Mouse (Mus musculus): ENCODE measurements around the gene Pi4k2a.
A peak's percentile ranks its signal among the peaks of the same experiment; 100 is the strongest.

Pi4k2a gene

DNA sequence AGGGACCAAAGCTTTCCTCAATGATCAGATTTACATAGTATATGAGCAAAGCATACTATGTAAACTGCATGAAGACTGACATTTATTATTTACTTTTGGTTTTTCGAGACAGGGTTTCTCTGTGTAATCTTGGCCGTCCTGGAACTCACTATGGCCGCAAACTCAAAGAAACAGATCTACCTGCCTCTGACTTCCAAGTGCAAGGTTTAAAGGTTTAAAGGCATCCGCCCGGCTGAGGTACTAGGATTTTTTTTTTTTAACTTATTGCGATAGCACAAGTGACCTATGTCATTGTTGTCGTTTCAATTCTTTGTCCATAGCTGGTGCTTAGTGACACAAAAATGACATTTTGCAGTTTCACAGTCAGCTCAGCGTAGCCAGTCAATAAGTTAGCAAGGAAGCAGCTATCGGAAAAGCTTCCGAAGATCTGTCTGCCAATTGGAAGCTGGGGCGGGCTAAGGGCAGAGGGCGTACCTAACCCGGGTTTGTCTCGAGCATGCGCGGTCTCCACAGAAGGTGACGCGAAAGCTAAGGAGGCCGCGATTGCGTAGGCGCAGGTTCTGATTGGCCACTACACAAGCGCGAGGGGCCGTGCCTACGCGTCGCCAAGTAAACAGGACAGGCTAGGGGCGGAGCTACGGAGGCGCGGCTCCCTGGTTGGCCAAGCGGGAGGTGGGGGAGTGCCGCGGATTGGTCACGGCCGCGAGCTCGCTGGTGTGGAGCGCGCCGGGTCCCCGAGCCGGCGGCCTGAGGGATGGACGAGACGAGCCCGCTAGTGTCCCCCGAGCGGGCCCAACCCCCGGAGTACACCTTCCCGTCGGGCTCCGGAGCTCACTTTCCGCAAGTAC lies at the start of gene Pi4k2a:
TSS of gene Pi4k2a (plus strand) at position 723 of the 848 bp plus-strand sequence.
- DNase-seq: peak; percentile 100

- DNase-seq: peak; percentile 91
Measured at GRCm38 (mm10) chr19:42043988-42044387, 46.3 kb upstream of the Pi4k2a start.

DNA sequence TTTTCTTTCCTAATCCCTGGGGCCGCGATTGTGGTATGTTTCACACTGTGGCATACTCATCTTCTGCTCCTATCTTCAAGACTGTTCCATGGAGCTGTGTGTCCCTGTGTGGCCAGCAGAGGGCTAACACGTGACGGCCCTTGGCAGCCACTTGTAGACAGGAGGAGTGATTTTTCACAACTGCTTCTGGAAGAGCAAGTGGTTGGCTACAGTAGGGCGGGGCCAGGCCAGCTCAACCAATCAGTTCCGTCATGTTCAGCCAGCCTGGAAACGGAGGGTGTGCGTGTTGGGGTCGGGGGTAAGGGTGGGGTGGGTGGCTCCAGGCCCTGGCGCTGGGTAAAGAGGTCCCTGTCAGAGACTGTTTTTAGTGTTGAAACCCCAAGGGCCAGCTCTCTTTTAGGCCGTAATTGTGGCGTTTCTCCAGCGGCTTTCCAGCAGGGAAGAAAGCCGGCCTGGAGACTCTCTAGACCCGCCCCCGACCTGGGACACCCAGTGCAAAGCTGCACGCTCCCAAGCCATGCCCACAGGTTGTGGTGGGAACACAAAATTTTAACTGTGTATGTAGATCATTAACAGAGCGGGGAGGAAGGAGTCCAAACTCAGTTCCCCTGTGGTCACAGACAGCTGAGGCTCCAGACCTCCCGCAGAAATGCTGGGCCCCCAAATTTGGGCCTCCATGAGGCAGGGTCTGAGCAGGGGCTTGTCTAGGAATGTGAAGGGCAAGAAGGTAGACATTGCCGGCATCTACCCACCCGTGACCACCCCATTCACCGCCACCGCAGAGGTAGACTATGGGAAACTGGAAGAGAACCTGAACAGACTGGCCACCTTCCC lies 44.8 kb upstream of the Pi4k2a start, which contains the start of gene Hoga1:
TSS of gene Hoga1 (plus strand) at position 342 of the 834 bp plus-strand sequence.
- DNase-seq: peak; percentile 99

GRCm38 (mm10) chr19:42050251-42050650 lies 40.0 kb upstream of the Pi4k2a start:
- no peak for DNase-seq

GRCm38 (mm10) chr19:42051351-42051750 lies 38.9 kb upstream of the Pi4k2a start:
- no peak for DNase-seq

DNA sequence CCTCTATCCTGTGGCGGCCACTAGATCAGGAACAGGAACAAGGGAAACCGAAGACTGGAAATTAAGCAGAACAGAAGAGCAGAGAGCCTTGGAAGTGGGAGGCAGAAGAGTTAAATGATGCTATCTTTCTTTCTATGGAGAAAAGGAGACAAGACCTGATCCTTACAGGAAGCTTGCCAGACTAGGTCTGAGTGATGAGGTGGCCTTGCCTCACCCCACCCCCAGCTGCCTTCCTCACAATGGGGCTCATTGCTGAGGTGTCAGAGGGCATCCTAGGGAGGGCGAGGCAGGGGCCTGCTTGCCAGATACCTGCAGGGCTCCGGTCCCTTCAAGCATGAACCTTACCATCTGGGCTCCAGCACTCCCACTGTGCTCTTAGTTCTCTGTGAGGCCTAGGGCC lies 38.3 kb upstream of the Pi4k2a start, which contains the start of gene 4933411K16Rik:
TSS of gene 4933411K16Rik (plus strand) at position 301 of the 400 bp plus-strand sequence.
- DNase-seq: no peak

- peak; percentile 88 for DNase-seq
Measured at GRCm38 (mm10) chr19:42054255-42054654, 36.0 kb upstream of the Pi4k2a start.

- DNase-seq: peak; percentile 97
Measured at GRCm38 (mm10) chr19:42055881-42056280, 34.4 kb upstream of the Pi4k2a start.

- no peak for DNase-seq
Measured at GRCm38 (mm10) chr19:42056719-42057409, 33.4 kb upstream of the Pi4k2a start.

GRCm38 (mm10) chr19:42058426-42058825 lies 31.8 kb upstream of the Pi4k2a start:
- no peak for DNase-seq

GRCm38 (mm10) chr19:42061443-42061842 lies 28.8 kb upstream of the Pi4k2a start:
- DNase-seq: no peak

DNA sequence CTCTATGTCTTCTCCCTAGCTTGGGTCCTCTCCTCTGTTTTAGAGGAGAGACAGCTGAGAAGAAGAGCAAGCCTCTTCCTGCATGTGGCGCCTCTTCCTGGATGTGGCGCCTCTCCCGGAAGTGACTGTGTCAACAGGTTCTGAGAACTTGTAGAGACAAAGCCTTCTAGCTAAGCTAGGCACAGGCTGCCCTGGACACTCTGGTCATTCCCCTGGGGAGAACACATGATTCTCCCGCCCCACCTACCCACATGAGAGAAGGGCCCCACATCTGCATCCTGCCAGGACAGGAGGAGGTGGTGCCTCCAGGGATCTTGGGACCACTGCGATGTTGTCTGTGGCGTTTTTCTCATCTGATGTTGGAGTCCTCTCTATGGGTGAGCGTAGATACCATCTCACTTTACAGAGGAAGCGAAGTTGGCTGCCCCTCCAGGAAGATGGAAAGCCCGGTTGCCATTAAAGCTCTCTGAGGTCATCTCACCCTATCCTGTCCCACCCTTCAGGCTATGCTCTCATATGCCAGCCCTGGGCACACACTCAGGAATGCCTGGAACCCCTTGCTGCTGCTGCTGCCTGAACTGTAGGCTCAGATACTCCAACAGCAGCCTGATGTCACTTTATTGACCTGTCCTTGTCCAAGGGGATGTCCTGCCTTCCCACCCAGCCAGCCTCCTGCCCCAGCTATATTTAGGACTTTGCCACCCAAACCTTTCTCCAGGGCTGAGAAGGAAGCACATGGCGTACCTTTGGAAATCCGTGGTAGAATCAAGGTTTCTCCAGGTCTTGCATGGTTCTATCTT lies 21.6 kb upstream of the Pi4k2a start:
- peak; percentile 97 for DNase-seq

DNA sequence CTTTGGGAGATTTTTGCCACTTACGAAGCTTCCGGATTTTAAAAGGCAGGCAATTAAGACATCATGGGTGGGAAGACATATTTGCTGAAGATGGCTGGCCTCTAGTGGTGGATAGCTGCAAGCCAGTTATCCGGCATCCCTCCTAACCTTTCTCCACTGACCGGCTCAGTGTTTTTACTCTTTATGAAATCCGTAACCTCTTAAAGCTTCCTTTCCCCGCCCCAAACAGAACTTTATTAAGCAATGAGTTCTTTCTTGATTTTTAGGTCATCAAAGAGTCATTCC lies 21.1 kb upstream of the Pi4k2a start:
- DNase-seq: no peak

- DNase-seq: no peak
Measured at GRCm38 (mm10) chr19:42071221-42071620, 19.0 kb upstream of the Pi4k2a start.

GRCm38 (mm10) chr19:42071886-42072608 lies 18.2 kb upstream of the Pi4k2a start:
- DNase-seq: no peak

GRCm38 (mm10) chr19:42072802-42073201 lies 17.5 kb upstream of the Pi4k2a start:
- DNase-seq: no peak

GRCm38 (mm10) chr19:42075051-42075450 lies 15.2 kb upstream of the Pi4k2a start:
- peak; percentile 96 for DNase-seq

GRCm38 (mm10) chr19:42075992-42076391 lies 14.3 kb upstream of the Pi4k2a start:
- peak; percentile 68 for DNase-seq

DNA sequence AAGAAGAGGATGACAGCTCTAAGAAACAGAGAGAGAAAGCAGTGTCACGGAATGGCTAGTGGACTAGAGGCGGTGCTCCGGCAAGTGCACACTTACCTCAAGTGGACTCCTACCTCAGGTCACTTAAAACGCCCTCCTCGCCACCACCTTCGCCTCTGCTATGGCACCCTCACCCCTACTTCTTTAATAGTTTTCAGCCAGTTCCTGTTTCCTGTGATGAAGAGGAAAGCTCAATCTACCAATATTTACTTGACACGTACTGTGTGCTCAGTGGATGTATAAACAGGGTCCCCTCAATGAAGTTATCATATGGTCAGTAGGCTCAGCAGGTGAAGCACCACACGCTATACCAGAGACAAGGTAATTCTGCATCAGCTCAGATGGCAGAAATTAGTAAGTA lies 11.7 kb upstream of the Pi4k2a start:
- peak; percentile 69 for DNase-seq

GRCm38 (mm10) chr19:42079006-42079405 lies 11.3 kb upstream of the Pi4k2a start:
- peak; percentile 78 for DNase-seq

- DNase-seq: peak; percentile 84
Measured at GRCm38 (mm10) chr19:42079950-42080349, 10.3 kb upstream of the Pi4k2a start.

GRCm38 (mm10) chr19:42080469-42080868 lies 9.8 kb upstream of the Pi4k2a start:
- peak; percentile 64 for DNase-seq

All from heart, adult 11 months (tissue).